Mouse (Mus musculus): ENCODE results near the gene Hilpda. TPM values are rescaled to one million over a fixed set of nuclear protein-coding genes. Genes with fewer than 3 reads are reported as not detected.

The Hilpda gene
- polyA plus RNA-seq, 1 experiment from 2014 or later, result 22.0 TPM

DNA sequence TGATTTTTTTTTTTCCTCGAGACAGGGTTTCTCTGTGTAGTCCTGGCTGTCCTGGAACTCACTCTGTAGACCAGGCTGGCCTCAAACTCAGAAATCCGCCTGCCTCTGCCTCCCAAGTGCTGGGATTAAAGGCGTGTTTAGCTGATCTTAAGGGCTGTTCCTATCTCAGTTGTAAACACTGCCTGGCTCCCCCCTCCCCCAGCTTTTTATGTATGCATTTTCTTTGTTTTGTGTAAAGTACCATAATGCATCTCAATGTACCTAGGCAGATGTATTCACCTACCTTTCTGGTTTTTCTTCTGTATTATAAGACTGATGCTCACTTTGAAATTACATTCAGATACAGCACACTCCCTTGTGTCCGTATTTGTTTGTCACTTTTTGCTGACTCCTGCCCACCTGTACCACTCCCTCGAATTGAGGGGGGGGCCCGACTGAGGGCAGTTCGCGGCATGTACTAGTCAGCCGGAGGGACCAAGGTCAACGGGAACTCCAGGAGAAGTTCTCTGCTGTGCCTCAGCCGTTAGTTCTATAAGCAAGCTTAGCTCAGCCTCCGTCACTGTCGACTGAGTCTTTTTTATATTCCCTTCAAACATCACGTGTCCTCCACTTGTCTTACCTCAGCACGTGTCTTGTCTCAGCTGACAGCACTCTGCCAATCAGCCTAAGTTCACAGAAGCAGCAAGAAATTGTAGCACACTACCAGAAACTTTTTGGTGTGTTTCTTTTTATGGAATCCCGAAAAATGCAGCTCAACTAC lies 36.7 kb downstream of the Hilpda start:
- 82% methylated on average over 16 of the region's 16 CpGs for WGBS
- Histone ChIP-seq H3K36me3 (no peaks in the 10 kb centered on the region), H3K4me3 (no peak overlapping the region), H3K9ac (no peak overlapping the region), H3K4me2 (no peak overlapping the region), H3K27me3 (no peaks in the 10 kb centered on the region), H3K4me1 (replicated peaks) (no peaks in the 10 kb centered on the region), H3K27ac (no peak overlapping the region), H3K9me3 (replicated peaks) (no peaks in the 10 kb centered on the region)
- ATAC-seq (replicated peaks; ENCODE audit: insufficient number of reproducible peaks, insufficient read depth, low FRiP score, low read depth), result no peak

DNA sequence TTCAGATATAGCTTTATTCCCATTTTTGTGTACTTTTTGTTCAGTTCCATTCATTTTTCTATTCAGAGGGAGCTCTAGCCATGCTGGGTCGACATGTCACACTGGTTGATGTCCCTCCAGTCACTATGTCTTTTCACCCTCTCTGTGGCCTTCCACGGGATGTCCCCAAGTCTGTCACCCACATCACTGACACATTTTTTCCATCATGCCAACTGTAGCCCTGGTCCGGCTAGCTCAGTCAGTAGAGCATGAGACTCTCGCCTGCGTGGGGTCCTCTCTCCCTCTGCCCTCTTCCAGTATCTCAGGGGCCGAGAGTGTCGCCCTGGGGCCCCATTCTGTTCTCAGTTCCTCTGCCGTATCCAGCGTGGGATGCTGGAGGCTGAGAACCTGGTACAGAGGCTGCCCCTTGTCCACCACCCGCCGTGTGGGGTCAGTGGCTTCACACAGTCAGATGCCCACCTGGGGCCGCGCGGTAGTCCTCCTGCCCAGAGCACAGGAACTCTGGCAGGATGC lies 41.5 kb downstream of the Hilpda start:
- H3K9ac ChIP-seq, result no peak overlapping the region
- no peaks in the 10 kb centered on the region for H3K27me3 ChIP-seq
- ATAC-seq (replicated peaks; ENCODE audit: insufficient number of reproducible peaks, insufficient read depth, low FRiP score, low read depth), result no peak
- H3K4me1 ChIP-seq (replicated peaks), result 0 out of 2 replicates have a peak, but pooled peaks cover under 1% of the 10 kb centered on the region
- H3K27ac ChIP-seq, result no peak overlapping the region
- H3K4me3 ChIP-seq, result no peak overlapping the region
- no peaks in the 10 kb centered on the region for H3K9me3 ChIP-seq (replicated peaks)
- 66% methylated on average over 14 of the region's 14 CpGs for WGBS
- H3K36me3 ChIP-seq, result no peaks in the 10 kb centered on the region
- H3K4me2 ChIP-seq, result no peak overlapping the region

DNA sequence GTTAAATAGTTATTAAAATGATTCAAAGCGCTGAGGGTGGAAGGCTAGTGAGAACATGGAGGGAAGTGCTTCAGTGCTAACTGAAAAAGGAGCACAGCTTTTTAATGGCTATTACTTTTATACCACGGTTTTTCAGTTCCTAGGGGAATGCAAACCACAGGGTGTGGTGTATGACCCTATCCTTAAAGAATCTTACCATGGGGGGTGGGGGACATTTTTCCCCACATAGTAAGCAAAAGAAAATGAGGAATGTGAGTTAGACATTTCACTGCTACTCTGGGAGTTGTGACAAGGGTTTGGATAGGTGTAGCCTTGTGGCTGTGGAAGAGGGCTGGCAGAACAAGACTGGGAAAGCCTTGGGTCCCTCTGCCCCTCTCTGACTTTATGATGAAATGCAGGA lies 45.0 kb downstream of the Hilpda start:
- ATAC-seq (replicated peaks; ENCODE audit: insufficient number of reproducible peaks, insufficient read depth, low FRiP score, low read depth), result no peak
- H3K4me1 ChIP-seq (replicated peaks), result 0 out of 2 replicates have a peak, but pooled peaks cover 3% of the 10 kb centered on the region
- WGBS, result 65% methylated on average over 2 of the region's 2 CpGs

DNA sequence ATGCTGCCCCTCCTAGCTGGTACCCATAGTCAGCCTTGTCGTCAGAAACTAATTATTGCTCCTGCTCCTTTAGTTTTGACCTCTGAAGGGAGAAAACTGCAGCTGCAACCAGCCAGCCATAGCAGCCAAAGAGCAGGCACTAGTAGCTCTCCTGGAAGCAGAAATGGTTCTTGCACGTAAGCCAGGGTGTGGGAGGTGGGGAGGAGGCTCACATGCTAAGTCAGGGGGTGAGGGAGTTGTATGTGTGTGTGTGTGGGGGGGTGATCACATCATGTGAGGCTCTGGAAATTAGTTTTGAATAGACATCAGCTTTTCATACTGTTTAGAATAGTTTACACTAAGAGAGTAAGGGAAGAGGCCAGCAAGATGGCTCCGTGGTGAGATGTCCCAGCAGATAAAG lies 45.7 kb downstream of the Hilpda start:
- H3K36me3 ChIP-seq, result no peaks in the 10 kb centered on the region
- 0 out of 2 replicates have a peak, but pooled peaks cover 3% of the 10 kb centered on the region for H3K4me1 ChIP-seq (replicated peaks)
- H3K27me3 ChIP-seq, result no peaks in the 10 kb centered on the region
- H3K9me3 ChIP-seq (replicated peaks), result no peaks in the 10 kb centered on the region
- H3K4me2 ChIP-seq, result no peak overlapping the region
- no peak overlapping the region for H3K27ac ChIP-seq
- 71% methylated on average over 3 of the region's 3 CpGs for WGBS
- no peak overlapping the region for H3K4me3 ChIP-seq
- no peak overlapping the region for H3K9ac ChIP-seq
- ATAC-seq (replicated peaks; ENCODE audit: insufficient number of reproducible peaks, insufficient read depth, low FRiP score, low read depth), result no peak

More for the DNA sequence above, 45.0 kb downstream of the Hilpda start:
- Histone ChIP-seq H3K4me2 (no peak overlapping the region), H3K4me3 (no peak overlapping the region), H3K36me3 (no peaks in the 10 kb centered on the region), H3K9me3 (replicated peaks) (no peaks in the 10 kb centered on the region), H3K9ac (no peak overlapping the region), H3K27ac (no peak overlapping the region), H3K27me3 (no peaks in the 10 kb centered on the region)

DNA sequence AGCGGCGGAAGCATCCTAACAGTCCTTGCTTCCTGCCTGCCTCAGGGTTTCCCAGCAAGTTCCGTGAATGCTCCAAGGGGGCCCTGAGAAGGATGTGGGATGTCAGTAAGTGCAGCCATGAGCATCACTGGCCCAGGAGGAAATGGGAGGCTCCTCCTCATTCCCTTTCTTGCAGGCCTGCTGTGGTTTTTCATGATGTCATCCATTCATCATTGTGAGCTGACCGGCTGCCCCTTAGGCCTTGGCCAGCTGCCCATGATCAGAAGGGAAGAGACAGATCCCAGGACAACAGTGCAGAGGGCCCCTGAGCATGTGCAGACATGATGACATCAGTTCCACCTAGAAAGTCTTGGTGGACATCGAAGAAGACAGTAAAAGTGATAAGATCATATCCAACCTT lies 46.6 kb downstream of the Hilpda start, which contains the start of gene Fam71f1:
Gene Fam71f1, plus strand, starts transcription at position 262 of the 400 bp plus-strand sequence.
- no peak within 1 kb of the TSS for H3K27ac ChIP-seq
- H3K9me3 ChIP-seq (replicated peaks), result no peaks in the 10 kb centered on the region
- peak; percentile 60 for ATAC-seq (replicated peaks; ENCODE audit: insufficient number of reproducible peaks, insufficient read depth, low FRiP score, low read depth)
- 45% methylated on average over 5 of the region's 5 CpGs for whole genome bisulfite sequencing
- no peak within 1 kb of the TSS for H3K9ac ChIP-seq
- no peak within 1 kb of the TSS for H3K4me2 ChIP-seq
- no peaks in the 10 kb centered on the region for H3K27me3 ChIP-seq
- 0 out of 2 replicates have a peak, but pooled peaks cover 3% of the 10 kb centered on the region for H3K4me1 ChIP-seq (replicated peaks)
- H3K4me3 ChIP-seq, result no peak within 1 kb of the TSS
- no peaks in the 10 kb centered on the region for H3K36me3 ChIP-seq

DNA sequence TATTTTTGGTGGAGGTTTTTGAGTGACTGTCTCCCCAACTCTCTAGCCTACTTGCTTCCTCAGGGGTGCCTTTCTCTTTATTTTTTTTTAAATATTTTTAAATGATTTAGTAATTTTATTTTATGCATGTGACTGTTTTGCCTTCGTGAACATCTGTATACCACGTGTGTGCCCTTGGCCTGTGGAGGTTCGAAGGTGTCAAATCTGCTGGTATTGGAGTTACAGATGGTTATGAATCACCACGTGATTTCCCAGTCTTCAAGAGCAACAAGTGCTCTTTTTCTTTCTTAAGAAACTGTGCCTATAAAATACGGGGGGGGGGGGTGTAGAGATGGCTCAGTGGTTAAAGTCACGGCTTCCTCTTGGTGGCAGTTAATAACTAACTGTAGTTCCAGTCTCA lies 49.3 kb downstream of the Hilpda start:
- 0 out of 2 replicates have a peak, but pooled peaks cover 3% of the 10 kb centered on the region for H3K4me1 ChIP-seq (replicated peaks)
- no peaks in the 10 kb centered on the region for H3K9me3 ChIP-seq (replicated peaks)
- WGBS, result 79% methylated on average over 6 of the region's 6 CpGs
- H3K36me3 ChIP-seq, result no peaks in the 10 kb centered on the region
- no peaks in the 10 kb centered on the region for H3K27me3 ChIP-seq
- no peak overlapping the region for H3K4me3 ChIP-seq
- no peak for ATAC-seq (replicated peaks; ENCODE audit: insufficient number of reproducible peaks, insufficient read depth, low FRiP score, low read depth)
- no peak overlapping the region for H3K9ac ChIP-seq
- H3K27ac ChIP-seq, result no peak overlapping the region
- no peak overlapping the region for H3K4me2 ChIP-seq

DNA sequence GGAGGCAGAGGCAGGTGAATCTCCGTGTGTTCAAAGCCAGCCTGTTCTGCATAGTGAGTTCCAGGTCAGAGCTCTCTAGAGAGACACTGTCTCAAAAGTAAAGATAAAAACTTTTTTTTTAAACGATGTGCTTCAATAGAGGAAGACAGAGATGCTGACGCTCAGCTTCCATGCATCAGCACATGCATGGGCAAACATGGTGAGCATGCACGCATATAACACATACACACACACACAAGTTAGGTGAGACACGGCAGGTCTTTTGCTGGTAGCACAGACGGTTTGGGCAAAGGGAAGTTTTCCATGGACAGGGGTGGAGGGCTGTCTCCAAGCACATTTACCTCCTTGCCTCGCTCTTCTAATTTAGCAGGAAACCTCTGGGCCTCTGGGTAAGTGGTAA lies 49.9 kb downstream of the Hilpda start:
- Histone ChIP-seq H3K4me2 (no peak overlapping the region), H3K36me3 (no peaks in the 10 kb centered on the region), H3K9ac (no peak overlapping the region), H3K9me3 (replicated peaks) (no peaks in the 10 kb centered on the region), H3K4me3 (no peak overlapping the region), H3K27ac (no peak overlapping the region), H3K27me3 (no peaks in the 10 kb centered on the region), H3K4me1 (replicated peaks) (0 out of 2 replicates have a peak, but pooled peaks cover 3% of the 10 kb centered on the region)
- 87% methylated on average over 7 of the region's 7 CpGs for WGBS
- ATAC-seq (replicated peaks; ENCODE audit: insufficient number of reproducible peaks, insufficient read depth, low FRiP score, low read depth), result no peak

DNA sequence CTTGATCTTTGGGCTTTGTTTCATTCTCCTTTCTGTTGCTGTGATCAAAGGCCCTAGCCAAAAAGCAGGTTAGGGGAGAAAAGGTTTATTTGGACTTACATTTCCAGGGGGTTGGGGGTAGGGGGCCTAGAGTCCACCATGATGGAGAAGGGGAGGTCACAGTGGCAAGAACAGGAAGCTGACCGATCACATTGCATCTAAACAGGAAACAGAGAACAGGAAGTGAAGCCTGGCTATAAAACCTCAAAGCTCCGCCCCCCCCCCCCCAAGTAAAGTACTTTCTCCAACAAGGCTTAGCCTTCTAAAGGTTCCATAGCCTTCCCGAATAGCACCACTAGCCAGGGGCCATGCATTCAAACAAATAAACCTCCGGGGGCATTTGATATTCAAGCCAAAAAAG lies 50.4 kb downstream of the Hilpda start:
- H3K4me3 ChIP-seq, result no peak overlapping the region
- no peak overlapping the region for H3K9ac ChIP-seq
- ATAC-seq (replicated peaks; ENCODE audit: insufficient number of reproducible peaks, insufficient read depth, low FRiP score, low read depth), result no peak
- H3K4me2 ChIP-seq, result no peak overlapping the region
- 80% methylated on average over 4 of the region's 4 CpGs for WGBS
- 0 out of 2 replicates have a peak, but pooled peaks cover 3% of the 10 kb centered on the region for H3K4me1 ChIP-seq (replicated peaks)
- H3K27ac ChIP-seq, result no peak overlapping the region
- H3K27me3 ChIP-seq, result no peaks in the 10 kb centered on the region
- H3K36me3 ChIP-seq, result no peaks in the 10 kb centered on the region
- H3K9me3 ChIP-seq (replicated peaks), result no peaks in the 10 kb centered on the region

Other genes with a start within 250 kb of the Hilpda start
- gene Lep, start 212.3 kb upstream of the Hilpda start, polyA plus RNA-seq (2015; fragmentation: Nextera tagmentation; extraction: Ambion mirVana), result not detected in 2 replicates
- gene Rbm28, start 107.5 kb upstream of the Hilpda start, polyA plus RNA-seq (2015; fragmentation: Nextera tagmentation; extraction: Ambion mirVana), result 22.8 and 28.8 TPM in 2 replicates
- gene Prrt4, start 92.9 kb upstream of the Hilpda start, polyA plus RNA-seq (2015; fragmentation: Nextera tagmentation; extraction: Ambion mirVana), result 1.5 and 1.6 TPM in 2 replicates
- gene Impdh1, start 56.1 kb upstream of the Hilpda start, polyA plus RNA-seq (2015; fragmentation: Nextera tagmentation; extraction: Ambion mirVana), result 32.8 and 38.6 TPM in 2 replicates
- 0.33 TPM in 1 of 2 replicates, not detected in the other for gene Fam71f2, start 7.1 kb downstream of the Hilpda start, polyA plus RNA-seq (2015; fragmentation: Nextera tagmentation; extraction: Ambion mirVana)
- gene Fam71f1, start 46.7 kb downstream of the Hilpda start, polyA plus RNA-seq (2015; fragmentation: Nextera tagmentation; extraction: Ambion mirVana), result 0.08 TPM in 1 of 2 replicates, not detected in the other
- 354 and 404 TPM in 2 replicates for gene Calu, start 75.6 kb downstream of the Hilpda start, polyA plus RNA-seq (2015; fragmentation: Nextera tagmentation; extraction: Ambion mirVana)
- 0.55 and 0.70 TPM in 2 replicates for gene Opn1sw, start 116.0 kb downstream of the Hilpda start, polyA plus RNA-seq (2015; fragmentation: Nextera tagmentation; extraction: Ambion mirVana)
- 19.1 and 22.1 TPM in 2 replicates for gene Ccdc136, start 123.8 kb downstream of the Hilpda start, polyA plus RNA-seq (2015; fragmentation: Nextera tagmentation; extraction: Ambion mirVana)
- gene Flnc, start 160.8 kb downstream of the Hilpda start, polyA plus RNA-seq (2015; fragmentation: Nextera tagmentation; extraction: Ambion mirVana), result 39.1 and 43.9 TPM in 2 replicates
- 187 and 202 TPM in 2 replicates for gene Atp6v1f, start 195.2 kb downstream of the Hilpda start, polyA plus RNA-seq (2015; fragmentation: Nextera tagmentation; extraction: Ambion mirVana)
- not detected in 2 replicates for gene Atp6v1fnb, start 198.9 kb downstream of the Hilpda start, polyA plus RNA-seq (2015; fragmentation: Nextera tagmentation; extraction: Ambion mirVana)
- 7.3 and 12.5 TPM in 2 replicates for gene Kcp, start 235.5 kb downstream of the Hilpda start, polyA plus RNA-seq (2015; fragmentation: Nextera tagmentation; extraction: Ambion mirVana)